Mouse (Mus musculus) spleen, adult 12 weeks (tissue): ENCODE results near the gene Nucks1.
"Not testable (repeated sequence)": the region's sequence is repeated elsewhere in the genome, so short reads cannot be mapped to it uniquely, and the experiment has no call there.

ENCODE experiments used
- DNase-seq: peaks from one replicate; pipeline ENCODE4 v3.0.0; 2022; ENCODE audit warnings: low spot score

The Nucks1 gene

DNA sequence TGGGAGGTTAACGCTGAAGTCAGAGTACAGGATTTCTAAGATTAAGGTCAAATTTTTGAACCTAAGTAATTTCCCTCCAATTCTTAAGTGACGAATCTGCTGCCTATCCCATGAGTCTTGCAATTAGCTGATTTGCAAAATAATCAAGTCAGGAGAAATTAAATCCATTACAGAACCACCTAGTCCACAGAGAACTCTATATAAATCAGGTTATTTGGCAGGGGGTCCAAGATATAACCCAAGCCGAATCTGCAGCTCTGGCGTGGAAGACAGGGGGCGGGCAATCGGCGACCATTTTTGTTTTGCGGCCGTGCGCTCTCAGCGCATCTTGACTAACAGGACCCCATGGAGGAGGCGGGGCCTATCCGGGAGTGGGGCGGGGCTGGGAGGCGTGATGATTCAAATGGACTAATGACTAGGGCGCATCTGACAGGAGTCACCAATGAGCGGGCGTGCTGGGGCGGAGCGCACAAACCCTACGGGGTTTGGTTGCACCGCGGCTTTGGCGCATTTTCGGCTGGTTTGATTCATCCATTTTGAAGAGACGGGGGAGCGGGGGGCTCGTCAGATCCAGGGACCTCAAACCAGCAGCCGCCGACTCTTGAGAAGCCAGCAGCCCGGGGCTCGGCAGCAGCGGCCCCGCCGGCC lies at the start of gene Nucks1:
Nucks1 (plus strand) TSS at position 534 of the 648 bp plus-strand sequence.
- DNase-seq = peak; percentile 99

- DNase-seq = no peak
Measured at GRCm38 (mm10) chr1:131861811-131862210, 48.5 kb upstream of the Nucks1 start.

GRCm38 (mm10) chr1:131865596-131865995 lies 44.7 kb upstream of the Nucks1 start:
- DNase-seq = no peak

DNA sequence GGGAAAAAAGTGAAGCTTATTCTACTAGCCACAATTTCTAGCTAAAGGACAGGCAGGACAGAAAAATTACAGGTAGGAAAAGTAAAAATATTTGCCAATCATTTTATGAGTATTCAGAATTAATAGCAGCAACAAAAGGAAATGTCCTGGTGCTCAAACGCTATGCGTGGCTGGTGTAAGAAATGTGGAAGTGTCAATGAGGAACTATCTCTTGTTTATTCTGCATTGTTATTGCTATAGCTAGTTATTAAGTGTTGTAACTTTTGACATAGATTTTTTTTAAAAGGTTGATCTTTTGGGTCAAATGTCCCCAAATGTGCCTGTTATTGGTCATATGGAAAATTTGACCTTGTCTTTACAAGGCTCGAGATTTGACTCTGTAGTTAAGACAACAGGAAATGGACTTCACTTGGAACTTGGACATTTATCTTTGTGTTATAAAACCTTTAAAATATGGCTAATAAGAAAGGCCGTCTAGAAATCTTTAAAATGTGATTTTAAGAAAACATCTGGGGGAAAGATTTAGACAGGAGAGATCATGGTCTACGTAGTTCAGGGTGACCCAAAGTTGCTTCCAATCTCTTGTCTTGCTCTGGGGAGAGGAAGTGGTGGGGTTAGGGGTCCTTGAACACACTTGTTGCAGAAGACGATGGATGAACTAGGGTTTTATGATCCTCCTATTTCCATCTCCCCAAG lies 43.9 kb upstream of the Nucks1 start:
- no peak for DNase-seq

DNA sequence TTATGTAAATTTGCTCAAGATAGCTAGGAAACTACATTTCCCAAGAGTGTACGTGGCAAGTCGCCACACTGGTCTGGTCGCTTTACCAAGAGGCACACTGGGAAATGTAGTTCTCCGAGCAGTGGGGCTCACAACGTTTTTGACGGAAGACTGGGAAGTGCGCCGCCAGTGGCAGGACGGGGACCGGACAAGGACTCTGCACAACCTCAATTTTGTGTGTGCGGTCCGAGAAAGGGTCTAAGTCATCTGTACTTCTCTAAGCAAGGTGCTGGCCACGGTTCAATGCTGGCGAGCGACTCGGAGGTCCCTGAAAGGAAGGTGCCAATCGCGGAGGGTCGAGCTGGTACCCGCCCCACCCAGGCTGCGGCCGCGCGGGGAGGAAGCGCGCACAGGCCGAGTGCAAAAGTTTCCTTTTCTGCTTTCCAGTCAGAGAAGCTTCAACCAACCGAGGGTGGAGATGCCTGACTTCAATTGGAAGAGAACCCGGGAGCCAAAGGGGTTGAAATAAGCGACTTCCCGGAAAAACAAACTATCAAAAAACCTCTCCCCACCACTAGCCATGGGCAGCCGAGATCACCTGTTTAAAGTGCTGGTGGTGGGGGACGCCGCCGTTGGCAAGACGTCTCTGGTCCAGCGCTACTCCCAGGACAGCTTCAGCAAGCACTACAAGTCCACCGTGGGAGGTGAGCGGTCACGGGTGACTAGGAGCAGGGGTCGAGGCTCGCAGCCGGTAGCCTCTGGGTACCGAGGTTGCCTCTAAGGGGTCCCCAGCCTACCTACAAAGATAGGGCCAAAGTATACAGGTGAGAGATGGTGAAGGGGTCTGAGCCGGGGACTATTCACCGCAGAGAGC lies 43.0 kb upstream of the Nucks1 start, which contains the start of gene Rab29:
Rab29 (plus strand) TSS at position 132 of the 853 bp plus-strand sequence.
- peak; percentile 78 for DNase-seq

- DNase-seq = peak; percentile 4
Measured at GRCm38 (mm10) chr1:131867946-131868290, 42.4 kb upstream of the Nucks1 start.

- no peak for DNase-seq
Measured at GRCm38 (mm10) chr1:131869561-131869960, 40.8 kb upstream of the Nucks1 start.

DNA sequence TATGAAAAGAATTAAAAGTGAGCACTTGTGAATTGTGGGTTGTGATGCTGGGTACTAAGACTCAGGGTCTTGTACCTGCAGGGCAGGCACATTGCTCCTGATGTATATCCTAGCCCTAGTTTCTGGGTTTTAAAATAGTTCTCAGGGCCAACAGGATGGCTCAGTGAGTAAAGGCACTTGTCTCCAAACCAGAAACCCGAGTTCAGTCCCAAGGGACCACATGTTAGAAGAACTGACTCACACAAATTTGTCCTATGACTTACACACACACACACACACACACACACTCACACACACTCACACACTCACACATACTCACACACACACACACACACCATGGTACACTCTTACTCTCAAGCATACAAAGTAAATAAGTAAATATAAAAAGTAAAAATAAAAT lies 37.5 kb upstream of the Nucks1 start:
- no peak for DNase-seq

- DNase-seq = no peak
Measured at GRCm38 (mm10) chr1:131879816-131880215, 30.5 kb upstream of the Nucks1 start.

- DNase-seq = peak; percentile 26
Measured at GRCm38 (mm10) chr1:131882787-131883186, 27.5 kb upstream of the Nucks1 start.

DNA sequence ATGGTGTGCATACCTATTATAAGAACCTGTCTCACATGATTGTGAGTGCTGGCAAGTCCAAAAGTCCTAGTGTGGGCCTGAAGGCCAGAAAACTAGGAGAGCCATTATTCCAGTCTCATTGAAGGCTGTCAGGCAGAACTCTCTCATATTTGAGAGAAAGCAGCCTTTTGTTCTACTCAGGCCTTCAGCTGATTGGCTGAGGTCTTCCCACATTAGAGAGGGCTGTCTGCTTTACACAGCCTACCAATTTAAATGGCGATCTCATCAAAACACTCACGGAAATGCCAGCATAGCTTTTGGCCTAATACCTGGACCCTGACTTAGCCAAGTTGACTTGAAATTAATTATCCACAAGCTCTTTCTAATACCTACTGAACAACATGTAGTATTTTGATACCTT lies 24.2 kb upstream of the Nucks1 start:
- no peak for DNase-seq

DNA sequence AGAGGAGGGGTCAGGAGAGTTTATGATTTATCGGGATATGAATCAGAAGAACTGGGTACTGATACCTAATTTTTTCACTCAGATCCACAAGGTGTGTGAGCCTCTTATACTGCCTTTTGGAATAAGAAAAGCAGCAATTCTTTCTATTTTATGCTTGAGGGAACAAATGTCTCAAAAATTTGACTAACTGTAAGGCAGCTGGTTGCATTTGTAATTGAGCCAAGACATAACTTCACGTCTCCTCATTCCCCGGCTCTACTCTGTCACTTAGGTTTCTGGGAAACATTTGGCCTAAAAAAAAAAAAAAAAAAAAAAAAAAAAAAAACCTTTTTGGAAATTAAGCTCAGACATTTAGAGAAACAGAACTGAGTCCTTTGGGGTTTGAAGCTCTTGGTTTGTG lies 23.7 kb upstream of the Nucks1 start:
- DNase-seq = no peak

- DNase-seq = no peak
Measured at GRCm38 (mm10) chr1:131890043-131890658, 20.2 kb upstream of the Nucks1 start.

DNA sequence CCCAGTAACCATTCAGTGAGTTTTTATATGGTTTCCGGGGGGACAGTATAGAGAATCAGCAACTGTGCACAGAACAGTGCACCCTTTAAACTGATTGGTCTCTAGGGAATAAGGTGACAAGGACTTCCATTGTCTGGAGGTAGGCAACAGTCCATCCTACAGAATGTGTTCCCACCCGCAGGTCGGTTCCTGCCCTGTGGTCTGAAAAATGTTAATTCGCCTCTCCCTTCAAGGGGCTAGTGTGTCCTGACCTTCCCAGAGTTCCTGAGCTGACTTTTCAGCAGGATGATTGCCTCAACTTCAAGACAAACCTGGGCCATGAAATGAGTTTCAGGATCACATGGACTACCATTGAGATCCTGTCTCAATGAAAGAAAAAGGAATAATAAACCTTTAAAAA lies 18.9 kb upstream of the Nucks1 start:
- DNase-seq = no peak

DNA sequence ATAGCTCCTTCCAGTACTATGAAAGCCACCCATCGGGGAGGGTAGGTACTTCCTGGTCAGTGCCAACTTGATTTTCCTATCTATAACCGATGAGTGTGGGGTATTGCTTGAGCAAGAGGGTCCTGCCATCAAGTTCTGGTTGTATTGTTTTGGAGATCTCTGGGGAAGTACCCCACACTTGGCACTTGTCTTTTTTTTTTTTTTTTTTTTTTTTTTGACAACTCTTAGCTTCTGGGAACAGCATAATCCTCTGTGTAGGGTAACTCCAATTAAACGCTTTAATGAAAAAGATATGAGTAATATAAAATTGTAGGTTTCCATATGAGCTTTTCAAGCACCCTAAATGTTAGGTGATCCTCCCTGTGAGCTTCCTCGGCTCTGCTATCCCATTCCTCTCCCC lies 7.7 kb upstream of the Nucks1 start:
- no peak for DNase-seq

GRCm38 (mm10) chr1:131903251-131903650 lies 7.1 kb upstream of the Nucks1 start:
- no peak for DNase-seq

DNA sequence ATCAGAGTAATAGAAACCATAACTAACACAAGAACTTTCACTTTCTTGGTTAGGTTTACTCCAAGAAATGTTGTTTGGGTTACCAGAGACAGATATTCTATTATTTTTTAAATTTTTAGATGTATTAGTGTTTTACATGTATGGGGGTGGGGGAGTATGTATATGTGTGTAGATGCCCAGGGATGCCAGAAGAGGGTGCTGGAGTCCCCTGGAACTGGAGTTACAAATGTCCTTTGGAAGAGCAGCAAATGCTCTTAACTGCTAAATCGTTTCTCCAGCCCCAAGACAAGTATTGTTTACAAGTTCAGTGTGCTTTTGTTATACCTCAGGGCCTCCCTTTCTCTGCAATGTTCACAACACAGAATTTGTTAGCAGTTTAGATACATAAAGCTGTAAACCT lies 4.8 kb upstream of the Nucks1 start:
- no peak for DNase-seq

DNA sequence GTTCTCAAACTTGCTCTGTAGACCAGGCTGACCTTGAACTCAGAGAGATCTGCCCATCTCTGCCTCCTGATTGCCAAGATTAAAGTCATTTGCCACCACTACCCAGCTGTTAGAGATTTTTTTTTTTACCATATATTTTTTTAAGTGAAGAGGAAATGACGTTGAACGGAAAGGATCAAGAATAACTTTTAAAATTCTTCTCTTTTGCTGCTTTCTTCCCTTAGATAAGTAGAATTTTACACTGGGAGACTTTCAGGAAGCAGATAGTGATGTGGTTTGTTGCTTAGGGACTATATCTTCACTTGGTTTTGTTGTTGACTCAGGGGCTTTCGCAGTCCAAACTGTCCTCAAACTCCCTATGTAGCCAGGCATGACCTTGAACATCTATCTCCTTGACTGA lies 1.9 kb upstream of the Nucks1 start:
- no peak for DNase-seq

DNA sequence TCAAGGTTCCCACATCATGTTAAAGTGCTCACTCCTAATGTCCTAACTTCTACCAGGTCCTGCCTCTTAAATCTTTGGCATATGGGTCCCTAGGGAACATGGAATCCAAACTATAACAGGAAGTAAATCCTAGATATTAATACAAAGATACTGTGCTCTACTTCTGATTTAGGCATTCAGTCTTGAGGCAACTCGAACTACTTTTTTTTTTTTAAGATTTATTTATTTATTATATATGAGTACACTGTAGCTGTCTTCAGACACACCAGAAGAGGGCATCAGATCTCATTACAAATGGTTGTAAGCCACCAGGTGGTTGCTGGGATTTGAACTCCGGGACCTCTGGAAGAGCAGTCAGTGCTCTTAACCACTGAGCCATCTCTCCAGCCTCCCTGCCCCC lies 1.1 kb upstream of the Nucks1 start:
- DNase-seq = not testable (repeated sequence)

- DNase-seq = peak; percentile 85
Measured at GRCm38 (mm10) chr1:131910674-131911558, 582 bp downstream of the Nucks1 start.

DNA sequence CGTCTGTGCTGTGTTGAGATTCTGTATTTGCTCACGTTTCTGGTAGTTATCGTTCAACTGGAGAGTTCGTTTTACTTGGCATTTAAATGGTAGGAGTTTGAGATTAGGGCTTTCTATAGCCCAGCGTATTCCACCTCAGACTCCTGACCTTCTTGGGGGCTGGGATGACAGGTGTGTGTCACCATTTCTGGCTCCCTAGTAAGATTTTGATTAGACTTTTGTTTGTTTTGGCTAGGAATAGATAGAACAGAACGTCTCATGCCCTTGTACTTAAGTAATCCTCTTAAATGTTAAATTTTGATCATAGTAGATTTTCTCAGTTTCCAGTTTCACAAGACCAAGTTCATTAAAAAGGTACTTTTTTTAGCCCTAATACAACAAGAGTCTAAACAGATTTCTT lies 7.3 kb downstream of the Nucks1 start:
- no peak for DNase-seq
